Mouse (Mus musculus): ENCODE results near the gene Rnf227. TPM values are rescaled to one million over a fixed set of nuclear protein-coding genes. Genes with fewer than 3 reads are reported as not detected.

Rnf227 gene
- total RNA-seq, 1 experiment from 2014 or later = 1.5 TPM

GRCm38 (mm10) chr11:69327157-69327442 lies 13.2 kb upstream of the Rnf227 start:
- no peak for ATAC-seq (replicated peaks; ENCODE audit: insufficient number of reproducible peaks, low FRiP score, low TSS enrichment, poor library complexity, severe bottlenecking)

GRCm38 (mm10) chr11:69327648-69328047 lies 12.6 kb upstream of the Rnf227 start:
- ATAC-seq (replicated peaks; ENCODE audit: insufficient number of reproducible peaks, low FRiP score, low TSS enrichment, poor library complexity, severe bottlenecking) = no peak

- no peak for ATAC-seq (replicated peaks; ENCODE audit: insufficient number of reproducible peaks, low FRiP score, low TSS enrichment, poor library complexity, severe bottlenecking)
Measured at GRCm38 (mm10) chr11:69328517-69328916, 11.7 kb upstream of the Rnf227 start.

GRCm38 (mm10) chr11:69331152-69331551 lies 9.1 kb upstream of the Rnf227 start:
- no peak for ATAC-seq (replicated peaks; ENCODE audit: insufficient number of reproducible peaks, low FRiP score, low TSS enrichment, poor library complexity, severe bottlenecking)

GRCm38 (mm10) chr11:69331929-69332405 lies 8.3 kb upstream of the Rnf227 start:
- ATAC-seq (replicated peaks; ENCODE audit: insufficient number of reproducible peaks, low FRiP score, low TSS enrichment, poor library complexity, severe bottlenecking) = peak; percentile 72

- no peak for ATAC-seq (replicated peaks; ENCODE audit: insufficient number of reproducible peaks, low FRiP score, low TSS enrichment, poor library complexity, severe bottlenecking)
Measured at GRCm38 (mm10) chr11:69332713-69333253, 7.5 kb upstream of the Rnf227 start.

- ATAC-seq (replicated peaks; ENCODE audit: insufficient number of reproducible peaks, low FRiP score, low TSS enrichment, poor library complexity, severe bottlenecking) = no peak
Measured at GRCm38 (mm10) chr11:69333922-69334321, 6.3 kb upstream of the Rnf227 start.

GRCm38 (mm10) chr11:69334796-69335195 lies 5.5 kb upstream of the Rnf227 start:
- no peak for ATAC-seq (replicated peaks; ENCODE audit: insufficient number of reproducible peaks, low FRiP score, low TSS enrichment, poor library complexity, severe bottlenecking)

- ATAC-seq (replicated peaks; ENCODE audit: insufficient number of reproducible peaks, low FRiP score, low TSS enrichment, poor library complexity, severe bottlenecking) = no peak
Measured at GRCm38 (mm10) chr11:69346441-69346840, 6.2 kb downstream of the Rnf227 start.

- ATAC-seq (replicated peaks; ENCODE audit: insufficient number of reproducible peaks, low FRiP score, low TSS enrichment, poor library complexity, severe bottlenecking) = no peak
Measured at GRCm38 (mm10) chr11:69356544-69356943, 16.3 kb downstream of the Rnf227 start.

GRCm38 (mm10) chr11:69357690-69358089 lies 17.4 kb downstream of the Rnf227 start:
- ATAC-seq (replicated peaks; ENCODE audit: insufficient number of reproducible peaks, low FRiP score, low TSS enrichment, poor library complexity, severe bottlenecking) = no peak

- no peak for ATAC-seq (replicated peaks; ENCODE audit: insufficient number of reproducible peaks, low FRiP score, low TSS enrichment, poor library complexity, severe bottlenecking)
Measured at GRCm38 (mm10) chr11:69362021-69362420, 21.8 kb downstream of the Rnf227 start.

- ATAC-seq (replicated peaks; ENCODE audit: insufficient number of reproducible peaks, low FRiP score, low TSS enrichment, poor library complexity, severe bottlenecking) = no peak
Measured at GRCm38 (mm10) chr11:69362479-69362878, 22.2 kb downstream of the Rnf227 start.

GRCm38 (mm10) chr11:69364376-69364775 lies 24.1 kb downstream of the Rnf227 start:
- no peak for ATAC-seq (replicated peaks; ENCODE audit: insufficient number of reproducible peaks, low FRiP score, low TSS enrichment, poor library complexity, severe bottlenecking)

- ATAC-seq (replicated peaks; ENCODE audit: insufficient number of reproducible peaks, low FRiP score, low TSS enrichment, poor library complexity, severe bottlenecking) = no peak
Measured at GRCm38 (mm10) chr11:69364910-69365309, 24.6 kb downstream of the Rnf227 start.

GRCm38 (mm10) chr11:69365722-69366121 lies 25.5 kb downstream of the Rnf227 start:
- no peak for ATAC-seq (replicated peaks; ENCODE audit: insufficient number of reproducible peaks, low FRiP score, low TSS enrichment, poor library complexity, severe bottlenecking)

GRCm38 (mm10) chr11:69366157-69366854 lies 26.0 kb downstream of the Rnf227 start:
- ATAC-seq (replicated peaks; ENCODE audit: insufficient number of reproducible peaks, low FRiP score, low TSS enrichment, poor library complexity, severe bottlenecking) = peak; percentile 74

- ATAC-seq (replicated peaks; ENCODE audit: insufficient number of reproducible peaks, low FRiP score, low TSS enrichment, poor library complexity, severe bottlenecking) = peak; percentile 1; the same call in 1 of the 2 replicates
Measured at GRCm38 (mm10) chr11:69366855-69367615, 26.8 kb downstream of the Rnf227 start.

GRCm38 (mm10) chr11:69367616-69368355 lies 27.5 kb downstream of the Rnf227 start:
- ATAC-seq (replicated peaks; ENCODE audit: insufficient number of reproducible peaks, low FRiP score, low TSS enrichment, poor library complexity, severe bottlenecking) = peak; percentile 22

Data from monocyte, adult 5-6 weeks (primary cell).